8 mouse cellular contexts compared by ENCODE assay signal in the genomic region with DNA sequence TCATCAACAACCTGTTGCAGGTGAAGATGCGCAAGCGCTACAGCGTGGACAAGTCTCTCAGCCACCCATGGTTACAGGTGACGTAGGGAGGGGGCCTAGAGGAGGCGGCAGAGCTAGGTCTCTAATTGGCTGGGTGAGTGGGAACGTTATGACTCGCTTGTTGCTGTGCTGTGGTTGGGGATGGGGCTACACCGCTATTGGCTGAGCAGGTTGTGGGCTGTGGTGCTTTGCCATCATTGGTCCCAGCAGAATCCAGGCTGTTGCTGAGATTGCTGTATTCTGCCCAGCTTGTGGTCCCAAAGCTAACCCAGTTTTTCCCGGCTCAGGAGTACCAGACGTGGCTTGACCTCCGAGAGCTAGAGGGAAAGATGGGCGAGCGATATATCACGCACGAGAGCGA. TPM values are rescaled to one million over a fixed set of nuclear protein-coding genes. Genes with fewer than 3 reads are reported as not detected.
DNase-seq lines count a peak whose midpoint lies in the region; ATAC-seq and TF ChIP-seq lines count a peak whose summit lies in the region.

No protein-coding gene starts in this region.

- TF ChIP-seq CTCF in kidney, adult 2 months (conservative IDR thresholded peaks at IDR 0.05; ENCODE audit: insufficient read depth, insufficient read length, low read depth, low read length), result no peak

- no peak overlapping the region for H3K27ac ChIP-seq in kidney, adult 2 months (ENCODE audit: insufficient read depth, low read depth, low read length)
- H3K27ac ChIP-seq in hindbrain, embryonic 12.5 days, result peak overlapping the region; percentile 71
- H3K27ac ChIP-seq in neural tube, embryonic 15.5 days (replicated peaks), result peak overlapping the region; percentile 91

- H3K9me3 ChIP-seq in hindbrain, embryonic 12.5 days (replicated peaks), result no peaks in the 10 kb centered on the region
- H3K9me3 ChIP-seq in neural tube, embryonic 15.5 days (replicated peaks), result no peaks in the 10 kb centered on the region

- peak overlapping the region; percentile 50 for H3K4me2 ChIP-seq in hindbrain, embryonic 12.5 days (replicated peaks)
- peak overlapping the region; percentile 69 for H3K4me2 ChIP-seq in neural tube, embryonic 15.5 days

- WGBS in kidney, adult 2 months, result 61% methylated on average over 16 of the region's 16 CpGs
- WGBS in hindbrain, embryonic 12.5 days, result 14% methylated on average over 16 of the region's 16 CpGs
- WGBS in neural tube, embryonic 15.5 days, result 14% methylated on average over 16 of the region's 16 CpGs

- ATAC-seq in hindbrain, embryonic 12.5 days (ENCODE audit: low FRiP score), result peak; percentile 93
- ATAC-seq in neural tube, embryonic 15.5 days (ENCODE audit: low FRiP score), result peak; percentile 99

- no peaks in the 10 kb centered on the region for H3K27me3 ChIP-seq in kidney, adult 2 months (replicated peaks; ENCODE audit: control insufficient read depth, insufficient read depth, low read length)
- no peaks in the 10 kb centered on the region for H3K27me3 ChIP-seq in hindbrain, embryonic 12.5 days
- H3K27me3 ChIP-seq in neural tube, embryonic 15.5 days (replicated peaks), result no peaks in the 10 kb centered on the region

- no peak overlapping the region for H3K4me3 ChIP-seq in kidney, adult 2 months (ENCODE audit: insufficient read depth, low read depth, low read length)
- peak overlapping the region; percentile 24 for H3K4me3 ChIP-seq in hindbrain, embryonic 12.5 days
- peak overlapping the region; percentile 44 for H3K4me3 ChIP-seq in neural tube, embryonic 15.5 days (replicated peaks)

- intact Hi-C loops in left cerebral cortex, postnatal 4 days (cut with DNase I), result no loop called here

- H3K9ac ChIP-seq in hindbrain, embryonic 12.5 days, result peak overlapping the region; percentile 41; the same call in 1 of the 2 replicates
- peak overlapping the region; percentile 52 for H3K9ac ChIP-seq in neural tube, embryonic 15.5 days (replicated peaks)

- no peaks in the 10 kb centered on the region for H3K4me1 ChIP-seq in kidney, adult 2 months (ENCODE audit: control insufficient read depth, insufficient read depth, low read length)
- peaks cover 3% of the 10 kb centered on the region; the same call in 1 of the 2 replicates for H3K4me1 ChIP-seq in hindbrain, embryonic 12.5 days
- peaks cover 30% of the 10 kb centered on the region for H3K4me1 ChIP-seq in neural tube, embryonic 15.5 days

- no peak for TF ChIP-seq POLR2A in kidney, adult 2 months (IDR thresholded peaks at IDR 0.05; ENCODE audit: low read depth, low read length)

- no peaks in the 10 kb centered on the region for H3K36me3 ChIP-seq in kidney, adult 2 months (ENCODE audit: control insufficient read depth, insufficient read depth, low read length)
- H3K36me3 ChIP-seq in hindbrain, embryonic 12.5 days, result peaks cover 34% of the 10 kb centered on the region
- H3K36me3 ChIP-seq in neural tube, embryonic 15.5 days, result peaks cover 17% of the 10 kb centered on the region

- DNase-seq in kidney, postnatal 14 days, result peak; percentile 60
- DNase-seq in kidney, adult 2 months, result no peak
- DNase-seq in cerebellum, postnatal 4 days (ENCODE audit: low spot score in 2 of 2), result peak; percentile 57 to 72
- peak; percentile 81 for DNase-seq in left cerebral cortex, postnatal 4 days
- no peak for DNase-seq in T-cell, adult 2 months (ENCODE audit: low spot score)
- DNase-seq in urinary bladder, postnatal 4 days (ENCODE audit: low spot score in 2 of 2), result no peak

RNA-seq across cellular contexts. Expression of a gene that starts 5.6 kb away (rescaled TPM):
- polyA plus RNA-seq in kidney, adult 2 months (2012; rRNA removed), result 5.5 and 7.5 TPM in 2 replicates
- 9.0 and 10.4 TPM in 2 replicates for polyA plus RNA-seq in hindbrain, embryonic 12.5 days (2016; fragmentation: Nextera tagmentation; extraction: Ambion mirVana)
- total RNA-seq in left cerebral cortex, postnatal 4 days (2021), result 10 to 100 TPM; 57.6 to 61.8 TPM
- polyA plus RNA-seq in neural tube, embryonic 15.5 days (2015; fragmentation: Nextera tagmentation; extraction: Ambion mirVana), result 3.7 and 4.8 TPM in 2 replicates

RNA-seq across cellular contexts. Expression of a gene that starts 22.1 kb away (rescaled TPM):
- 3.6 and 3.7 TPM in 2 replicates for polyA plus RNA-seq in kidney, adult 2 months (2012; rRNA removed)
- 12.1 and 13.6 TPM in 2 replicates for polyA plus RNA-seq in hindbrain, embryonic 12.5 days (2016; fragmentation: Nextera tagmentation; extraction: Ambion mirVana)
- total RNA-seq in left cerebral cortex, postnatal 4 days (2021), result 1 to 10 TPM; 1.2 to 1.7 TPM
- 4.0 and 4.1 TPM in 2 replicates for polyA plus RNA-seq in neural tube, embryonic 15.5 days (2015; fragmentation: Nextera tagmentation; extraction: Ambion mirVana)

RNA-seq across cellular contexts. Expression of a gene that starts 26.8 kb away (rescaled TPM):
- 18.3 and 23.3 TPM in 2 replicates for polyA plus RNA-seq in kidney, adult 2 months (2012; rRNA removed)
- polyA plus RNA-seq in hindbrain, embryonic 12.5 days (2016; fragmentation: Nextera tagmentation; extraction: Ambion mirVana), result 8.8 and 9.3 TPM in 2 replicates
- total RNA-seq in left cerebral cortex, postnatal 4 days (2021), result 1 to 10 TPM; 9.1 to 9.5 TPM
- polyA plus RNA-seq in neural tube, embryonic 15.5 days (2015; fragmentation: Nextera tagmentation; extraction: Ambion mirVana), result 5.0 and 8.4 TPM in 2 replicates

RNA-seq across cellular contexts. Expression of a gene that starts 36.8 kb away (rescaled TPM):
- 4.0 and 5.0 TPM in 2 replicates for polyA plus RNA-seq in kidney, adult 2 months (2012; rRNA removed)
- 1.6 and 2.1 TPM in 2 replicates for polyA plus RNA-seq in hindbrain, embryonic 12.5 days (2016; fragmentation: Nextera tagmentation; extraction: Ambion mirVana)
- not detected for total RNA-seq in left cerebral cortex, postnatal 4 days (2021)
- polyA plus RNA-seq in neural tube, embryonic 15.5 days (2015; fragmentation: Nextera tagmentation; extraction: Ambion mirVana), result 1.1 and 1.3 TPM in 2 replicates

RNA-seq across cellular contexts. Expression of a gene that starts 53.0 kb away (rescaled TPM):
- 31.0 and 33.9 TPM in 2 replicates for polyA plus RNA-seq in kidney, adult 2 months (2012; rRNA removed)
- 38.7 and 39.1 TPM in 2 replicates for polyA plus RNA-seq in hindbrain, embryonic 12.5 days (2016; fragmentation: Nextera tagmentation; extraction: Ambion mirVana)
- 10 to 100 TPM; 35.8 to 38.9 TPM for total RNA-seq in left cerebral cortex, postnatal 4 days (2021)
- polyA plus RNA-seq in neural tube, embryonic 15.5 days (2015; fragmentation: Nextera tagmentation; extraction: Ambion mirVana), result 48.4 and 50.4 TPM in 2 replicates

Comparison
In these comparisons a context has a peak if more than half of its experiments do, and no peak if none do; other contexts are left out.
1. DNase-seq: peak in kidney, postnatal 14 days (single experiment), cerebellum, postnatal 4 days (2 of 2) and left cerebral cortex, postnatal 4 days (single experiment); none in kidney, adult 2 months (single experiment), T-cell, adult 2 months (single experiment) and urinary bladder, postnatal 4 days (0 of 2).